Mouse (Mus musculus) liver, embryonic 12.5 days (tissue): Measurements from ENCODE around the gene Lce3a. TPM values are rescaled to one million over a fixed set of nuclear protein-coding genes. Genes with fewer than 3 reads are reported as not detected.

Experiments used
- polyA plus RNA-seq: library from polyadenylated mRNA; unstranded; fragments of >200 nt; fragmentation: Nextera tagmentation; extraction: Ambion mirVana; gene quantifications from 2 replicates; pipeline ENCODE4 v1.2.1, GENCODE M21; 2016

Gene Lce3a
- polyA plus RNA-seq, 1 experiment from 2014 or later = not detected

Other genes with a start within 250 kb of the Lce3a start
- gene Lce1c, start 247.0 kb downstream of the Lce3a start, polyA plus RNA-seq = not detected in 2 replicates
- not detected in 2 replicates for gene Lce1d, start 239.0 kb downstream of the Lce3a start, polyA plus RNA-seq
- gene Lce1e, start 217.2 kb downstream of the Lce3a start, polyA plus RNA-seq = not detected in 2 replicates
- not detected in 2 replicates for gene Lce1f, start 205.9 kb downstream of the Lce3a start, polyA plus RNA-seq
- not detected in 2 replicates for gene Gm38119, start 187.1 kb downstream of the Lce3a start, polyA plus RNA-seq
- not detected in 2 replicates for gene Lce1g, start 173.9 kb downstream of the Lce3a start, polyA plus RNA-seq
- gene Lce1h, start 161.2 kb downstream of the Lce3a start, polyA plus RNA-seq = not detected in 2 replicates
- gene Lce1i, start 147.3 kb downstream of the Lce3a start, polyA plus RNA-seq = not detected in 2 replicates
- not detected in 2 replicates for gene Lce1j, start 135.7 kb downstream of the Lce3a start, polyA plus RNA-seq
- not detected in 2 replicates for gene Lce1k, start 118.3 kb downstream of the Lce3a start, polyA plus RNA-seq
- gene Kprp, start 99.0 kb downstream of the Lce3a start, polyA plus RNA-seq = not detected in 2 replicates
- gene Lce1l, start 74.9 kb downstream of the Lce3a start, polyA plus RNA-seq = not detected in 2 replicates
- gene 2310050C09Rik, start 56.0 kb downstream of the Lce3a start, polyA plus RNA-seq = not detected in 2 replicates
- gene Lce3b, start 6.7 kb upstream of the Lce3a start, polyA plus RNA-seq = not detected in 2 replicates
- gene Lce3c, start 18.3 kb upstream of the Lce3a start, polyA plus RNA-seq = not detected in 2 replicates
- not detected in 2 replicates for gene Lce3d, start 31.2 kb upstream of the Lce3a start, polyA plus RNA-seq
- gene Lce3e, start 40.8 kb upstream of the Lce3a start, polyA plus RNA-seq = not detected in 2 replicates
- gene Lce3f, start 66.0 kb upstream of the Lce3a start, polyA plus RNA-seq = not detected in 2 replicates
- not detected in 2 replicates for gene Crct1, start 89.5 kb upstream of the Lce3a start, polyA plus RNA-seq
- not detected in 2 replicates for gene Lce1m, start 92.8 kb upstream of the Lce3a start, polyA plus RNA-seq
- not detected in 2 replicates for gene Gm4858, start 142.6 kb upstream of the Lce3a start, polyA plus RNA-seq
- gene Crnn, start 218.6 kb upstream of the Lce3a start, polyA plus RNA-seq = not detected in 2 replicates